Mouse (Mus musculus) heart, adult 2 months (tissue): Measurements from ENCODE around the gene Npff. TPM values are rescaled to one million over a fixed set of nuclear protein-coding genes. Genes with fewer than 3 reads are reported as not detected.

Experiments
- DNase-seq, 2 experiments: peaks; one replicate each; pipeline ENCODE4 v3.0.0; 2021
- H3K27ac ChIP-seq: fragments of 200-600 bp; 2 replicates; pipeline ENCODE4 v1.8.1; 2022
- H3K27me3 ChIP-seq: fragments of 200-500 bp; 2 replicates; pipeline ENCODE4 v1.6.1; 2012; ENCODE audit warnings: mild to moderate bottlenecking, low read length, inconsistent platforms, mixed read lengths; ENCODE audit not compliant: control insufficient read depth, insufficient read depth
- H3K36me3 ChIP-seq: fragments of 200-500 bp; 2 replicates; pipeline ENCODE4 v1.6.1; 2012; ENCODE audit warnings: low read length, inconsistent platforms; ENCODE audit not compliant: control insufficient read depth, insufficient read depth
- H3K4me1 ChIP-seq: fragments of 200-500 bp; 2 replicates; pipeline ENCODE4 v1.6.1; 2011; ENCODE audit warnings: low read length; ENCODE audit not compliant: control insufficient read depth, insufficient read depth
- H3K4me3 ChIP-seq: fragments of 200-600 bp; 2 replicates; pipeline ENCODE4 v1.8.1; 2022
- H3K79me2 ChIP-seq: fragments of 200-500 bp; replicated peaks from 2 replicates; pipeline ENCODE4 v1.6.1; 2012; ENCODE audit warnings: mild to moderate bottlenecking, inconsistent platforms, low read length, moderate library complexity, mixed read lengths; ENCODE audit not compliant: control insufficient read depth, insufficient read depth
- H3K9ac ChIP-seq: fragments of 200-500 bp; 2 replicates; pipeline ENCODE4 v1.6.1; 2012; ENCODE audit warnings: low read depth, mild to moderate bottlenecking, control low read depth, inconsistent platforms, low read length, mixed read lengths
- CTCF ChIP-seq: fragments of 200-600 bp; IDR thresholded peaks from 2 replicates; pipeline ENCODE4 v1.8.1; 2022; ENCODE audit warnings: antibody characterized with exemption, mild to moderate bottlenecking, moderate library complexity
- EP300 ChIP-seq: fragments of 200-500 bp; IDR thresholded peaks from 2 replicates; pipeline ENCODE4 v1.6.1; 2011; ENCODE audit warnings: low read depth, low read length, control low read depth; ENCODE audit not compliant: insufficient read depth
- POLR2A ChIP-seq: fragments of 200-500 bp; IDR thresholded peaks from 2 replicates; pipeline ENCODE4 v1.6.1; 2011; ENCODE audit warnings: mild to moderate bottlenecking, low read depth, low read length, control low read depth; ENCODE audit not compliant: insufficient read depth
- WGBS: fragments of 180-500 bp; shearing (Covaris S2); methylation state at CpG from one replicate; pipeline ENCODE4 v1.1.7; 2018; 5-methylcytosine and 5-hydroxymethylcytosine counted together
- intact Hi-C: fragments of 180-260 bp; cut with DNase I; formaldehyde crosslinking; loops from one replicate; pipeline ENCODE4 v1.15.1; 2025
- polyA plus RNA-seq: library from polyadenylated mRNA; depleted of rRNA; stranded (reverse); fragments of >200 nt; gene quantifications from 2 replicates; pipeline ENCODE4 v1.2.3, GENCODE M21; 2012
- total RNA-seq, 2 experiments: library from RNA; stranded (reverse); gene quantifications; 2 replicates each; pipeline ENCODE4 v1.2.3; 2021

Gene Npff
- total and polyA plus RNA-seq, 3 experiments: 0.50 to 6.3 (median 1.4) TPM

DNA sequence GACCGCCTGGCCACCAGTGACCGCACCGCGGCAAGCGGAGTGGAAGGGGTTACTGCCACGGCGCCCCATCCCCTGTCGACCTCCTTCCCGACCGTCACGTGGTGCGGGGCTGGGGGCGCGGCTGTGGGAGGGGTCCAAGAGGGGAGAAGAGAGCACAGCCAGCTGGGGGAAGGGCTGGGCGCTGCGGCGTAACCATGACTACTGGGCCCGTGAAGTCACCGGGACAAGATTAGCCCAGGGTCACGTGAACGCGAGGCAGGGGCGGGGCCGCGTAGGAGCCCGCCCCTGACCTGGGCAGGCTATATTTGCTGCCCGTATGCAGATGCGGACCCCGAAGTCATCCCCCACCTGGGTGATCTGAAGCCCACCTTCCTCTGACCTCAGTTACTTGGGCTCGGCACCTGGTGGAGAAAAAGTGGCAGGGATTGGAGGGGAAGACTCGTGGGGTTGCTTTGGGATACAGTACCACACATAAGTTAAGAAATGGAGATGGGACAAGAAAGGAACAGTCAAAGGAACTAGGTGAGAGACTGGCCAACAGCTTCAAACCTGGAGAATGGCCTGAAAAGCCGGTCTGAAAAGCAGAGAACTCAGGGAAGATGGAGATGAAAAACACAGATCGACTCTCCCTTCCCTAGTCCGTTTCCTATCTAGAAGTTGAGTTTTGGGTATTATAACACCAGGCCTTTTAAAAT is 14.0 kb downstream of the Npff start:
- DNase-seq: peak; percentile 84 to 85
- peak overlapping the region; percentile 70 for H3K4me3 ChIP-seq
- no peaks in the 10 kb centered on the region; the same call in 1 of the 2 replicates for H3K4me1 ChIP-seq
- H3K36me3 ChIP-seq: no peaks in the 10 kb centered on the region
- no peaks in the 10 kb centered on the region for H3K79me2 ChIP-seq
- peak overlapping the region; percentile 79 for H3K9ac ChIP-seq
- intact Hi-C loops: no loop called here
- peak overlapping the region; percentile 18; the same call in 1 of the 2 replicates for H3K27ac ChIP-seq
- 3% methylated on average over 34 of the region's 34 CpGs for WGBS
- peak; percentile 41 for TF ChIP-seq POLR2A
- TF ChIP-seq CTCF: no peak
- TF ChIP-seq EP300: peak; percentile 36; the same call in 1 of the 2 replicates
- H3K27me3 ChIP-seq: no peaks in the 10 kb centered on the region

DNA sequence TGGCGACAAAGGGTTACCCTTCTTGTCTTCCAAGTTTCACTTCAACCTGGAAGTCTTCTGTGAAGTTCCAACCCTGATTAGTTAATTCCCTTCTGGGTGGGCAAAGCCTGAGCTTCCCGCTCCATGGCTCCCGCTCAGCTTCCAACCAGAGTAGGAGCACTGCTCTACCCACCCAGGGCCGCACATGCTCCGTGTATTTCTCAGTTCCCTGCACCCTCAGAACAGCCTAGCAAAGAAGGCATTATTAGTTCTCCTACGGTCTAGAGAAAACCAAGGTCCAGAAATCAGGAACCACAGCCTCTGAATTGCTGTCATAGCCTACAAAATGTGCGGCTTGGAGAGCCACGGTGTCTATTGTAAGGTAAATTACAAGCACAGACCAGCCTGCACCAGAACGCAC is 14.6 kb downstream of the Npff start:
- intact Hi-C loops: no loop called here
- no peak for TF ChIP-seq CTCF
- TF ChIP-seq POLR2A: no peak
- TF ChIP-seq EP300: no peak
- WGBS: 15% methylated on average over 9 of the region's 9 CpGs
- DNase-seq: no peak
- no peaks in the 10 kb centered on the region; the same call in 1 of the 2 replicates for H3K4me1 ChIP-seq
- H3K27ac ChIP-seq: peak overlapping the region; percentile 10; the same call in 1 of the 2 replicates
- peak overlapping the region; percentile 79 for H3K9ac ChIP-seq
- H3K79me2 ChIP-seq: no peaks in the 10 kb centered on the region
- H3K4me3 ChIP-seq: peak overlapping the region; percentile 70
- no peaks in the 10 kb centered on the region for H3K27me3 ChIP-seq
- H3K36me3 ChIP-seq: no peaks in the 10 kb centered on the region

DNA sequence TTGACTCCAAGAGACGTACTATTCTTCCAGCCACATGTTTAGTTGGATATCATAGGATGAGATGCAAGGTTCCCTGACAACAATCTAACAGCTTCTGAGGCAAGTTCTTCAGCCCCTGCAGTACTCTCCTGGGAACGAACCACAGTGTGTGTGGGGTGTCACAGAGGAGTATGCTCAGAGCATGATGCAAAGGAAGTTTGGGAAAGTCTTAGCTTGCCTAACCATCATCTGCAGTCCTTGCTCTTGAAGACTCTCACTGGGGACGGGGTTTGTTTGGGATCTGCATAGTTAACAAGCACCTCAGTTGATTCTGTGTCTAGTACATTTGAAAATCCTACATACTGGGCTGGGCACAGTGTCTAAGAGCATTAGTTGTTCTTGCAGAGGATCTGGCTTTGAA is 16.4 kb downstream of the Npff start:
- Histone ChIP-seq H3K27ac (no peak overlapping the region), H3K4me1 (no peaks in the 10 kb centered on the region; the same call in 1 of the 2 replicates), H3K9ac (no peak overlapping the region), H3K36me3 (no peaks in the 10 kb centered on the region), H3K27me3 (no peaks in the 10 kb centered on the region), H3K4me3 (no peak overlapping the region), H3K79me2 (no peaks in the 10 kb centered on the region)
- intact Hi-C loops: no loop called here
- TF ChIP-seq CTCF: no peak
- TF ChIP-seq POLR2A: no peak
- WGBS: 76% methylated on average over 3 of the region's 3 CpGs
- no peak for DNase-seq

DNA sequence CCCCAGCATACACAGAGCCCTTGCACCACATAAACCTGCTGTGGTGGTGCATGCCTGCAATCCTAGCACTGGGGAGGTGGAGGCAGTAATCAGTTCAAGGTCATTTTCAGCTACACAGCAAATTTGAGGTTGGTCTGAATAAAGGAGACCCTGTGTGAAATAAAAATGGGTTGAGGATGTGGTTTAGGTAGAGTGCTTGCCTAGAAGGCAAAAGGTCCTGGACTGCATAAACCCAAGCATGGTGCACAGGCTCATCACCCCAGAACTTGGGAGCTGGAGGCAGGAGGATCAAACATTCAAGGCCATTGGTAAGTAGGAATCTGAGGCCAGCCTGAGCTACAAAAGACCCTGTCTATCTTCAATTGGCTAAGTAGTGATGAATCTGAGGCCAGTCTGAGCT is 17.2 kb downstream of the Npff start:
- Histone ChIP-seq H3K27ac (no peak overlapping the region), H3K4me1 (no peaks in the 10 kb centered on the region; the same call in 1 of the 2 replicates), H3K27me3 (no peaks in the 10 kb centered on the region), H3K36me3 (no peaks in the 10 kb centered on the region), H3K4me3 (no peak overlapping the region), H3K9ac (no peak overlapping the region), H3K79me2 (no peaks in the 10 kb centered on the region)
- intact Hi-C loops: no loop called here
- DNase-seq: no peak
- no peak for TF ChIP-seq CTCF
- TF ChIP-seq POLR2A: no peak
- TF ChIP-seq EP300: no peak

DNA sequence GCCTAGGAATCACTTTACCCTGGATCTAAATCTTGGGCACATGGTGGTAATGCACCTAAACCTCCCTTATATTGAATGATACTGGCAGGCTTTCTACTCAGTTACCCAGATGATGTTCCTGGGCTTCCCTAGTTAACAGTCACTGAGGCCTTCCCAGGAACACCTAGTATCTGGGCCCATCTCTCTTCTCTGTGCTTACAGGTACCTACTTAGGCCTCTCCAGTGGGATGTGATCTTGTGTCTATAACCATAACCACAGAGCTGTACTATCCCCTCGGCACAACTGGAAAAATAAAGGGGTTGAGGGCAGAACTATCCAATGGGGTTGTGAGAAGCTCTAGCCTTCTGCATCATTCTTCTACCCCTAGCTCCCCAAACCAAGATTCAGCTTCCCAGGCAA is 17.9 kb downstream of the Npff start:
- H3K4me3 ChIP-seq: no peak overlapping the region
- no peaks in the 10 kb centered on the region for H3K79me2 ChIP-seq
- no peak overlapping the region for H3K27ac ChIP-seq
- TF ChIP-seq POLR2A (no peak), CTCF (no peak), EP300 (no peak)
- no peak for DNase-seq
- no peaks in the 10 kb centered on the region; the same call in 1 of the 2 replicates for H3K4me1 ChIP-seq
- no peaks in the 10 kb centered on the region for H3K36me3 ChIP-seq
- H3K9ac ChIP-seq: no peak overlapping the region
- intact Hi-C loops: no loop called here
- H3K27me3 ChIP-seq: no peaks in the 10 kb centered on the region
- 97% methylated on average over 1 of the region's 1 CpGs for WGBS

DNA sequence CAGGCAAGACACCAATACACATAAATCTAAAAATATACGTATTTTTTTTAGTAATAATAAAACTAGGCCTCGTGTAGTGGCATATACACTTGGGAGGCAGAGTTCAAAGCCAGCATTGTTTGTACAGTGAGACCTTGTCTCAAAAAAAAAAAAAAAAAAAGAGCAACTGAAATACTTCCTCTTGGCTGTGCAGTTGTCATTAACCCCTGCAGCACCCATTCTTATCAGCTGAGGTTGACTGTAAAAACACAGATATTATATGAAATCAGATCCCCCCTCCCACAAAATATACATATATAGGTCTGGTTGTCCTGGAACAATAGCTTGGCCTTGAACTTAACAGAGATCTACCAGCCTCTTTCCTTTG is 18.3 kb downstream of the Npff start:
- Histone ChIP-seq H3K79me2 (no peaks in the 10 kb centered on the region), H3K4me3 (no peak overlapping the region), H3K9ac (no peak overlapping the region), H3K27ac (no peak overlapping the region), H3K27me3 (no peaks in the 10 kb centered on the region), H3K36me3 (no peaks in the 10 kb centered on the region), H3K4me1 (no peaks in the 10 kb centered on the region; the same call in 1 of the 2 replicates)
- intact Hi-C loops: no loop called here
- no peak for TF ChIP-seq EP300
- TF ChIP-seq POLR2A: no peak
- no peak for TF ChIP-seq CTCF
- DNase-seq: no peak
- 29% methylated on average over 2 of the region's 2 CpGs for WGBS
